Mouse (Mus musculus) ES-Bruce4 (cell line): ENCODE data around the gene Zfp704. TPM values are rescaled to one million over a fixed set of nuclear protein-coding genes. Genes with fewer than 3 reads are reported as not detected.
A peak's percentile ranks its signal among the peaks of the same experiment; 100 is the strongest.

Experiments used
- H3K27ac ChIP-seq: 2 replicates; pipeline ENCODE4 v1.5.1; 2012; ENCODE audit warnings: low read length, inconsistent platforms; ENCODE audit not compliant: insufficient read depth
- H3K27me3 ChIP-seq: 2 replicates; pipeline ENCODE4 v1.6.1; 2012; ENCODE audit warnings: mild to moderate bottlenecking, low read length, inconsistent platforms; ENCODE audit not compliant: control insufficient read depth, poor library complexity, insufficient read depth, severe bottlenecking
- H3K36me3 ChIP-seq: 2 replicates; pipeline ENCODE4 v1.6.1; 2012; ENCODE audit warnings: inconsistent platforms, mild to moderate bottlenecking, low read length, moderate library complexity; ENCODE audit not compliant: control insufficient read depth, poor library complexity, insufficient read depth, severe bottlenecking
- H3K4me1 ChIP-seq: one replicate; pipeline ENCODE4 v1.8.1; 2011; ENCODE audit warnings: low read length; ENCODE audit not compliant: control insufficient read depth, insufficient read depth
- H3K4me3 ChIP-seq: 2 replicates; pipeline ENCODE4 v1.5.1; 2011; ENCODE audit warnings: low read depth, mild to moderate bottlenecking, low read length
- H3K9ac ChIP-seq: 2 replicates; pipeline ENCODE4 v1.6.1; 2012; ENCODE audit warnings: low read depth, mild to moderate bottlenecking, inconsistent platforms; ENCODE audit not compliant: poor library complexity, severe bottlenecking
- H3K9me3 ChIP-seq: replicated peaks from 2 replicates; pipeline ENCODE4 v1.6.1; 2012; ENCODE audit warnings: mild to moderate bottlenecking, low read length, inconsistent platforms; ENCODE audit not compliant: control insufficient read depth, poor library complexity, insufficient read depth, severe bottlenecking
- CTCF ChIP-seq: IDR thresholded peaks from one replicate; pipeline ENCODE4 v1.8.1; 2011; ENCODE audit warnings: low read depth, low read length
- EP300 ChIP-seq: IDR thresholded peaks from 2 replicates; pipeline ENCODE4 v1.6.1; 2011; ENCODE audit warnings: low read depth, low read length; ENCODE audit not compliant: insufficient read depth
- POLR2A ChIP-seq: IDR thresholded peaks from one replicate; pipeline ENCODE4 v1.8.1; 2011; ENCODE audit warnings: low read length; ENCODE audit not compliant: insufficient read depth
- polyA plus RNA-seq: library from polyadenylated mRNA; stranded (reverse); fragments of >200 nt; gene quantifications from 2 replicates; pipeline ENCODE4 v1.2.4, GENCODE M21; 2011; ENCODE audit warnings: low read depth; ENCODE audit not compliant: missing spikeins, insufficient read depth, insufficient read length

Gene Zfp704
- polyA plus RNA-seq, 1 experiment, result 24.7 TPM

DNA sequence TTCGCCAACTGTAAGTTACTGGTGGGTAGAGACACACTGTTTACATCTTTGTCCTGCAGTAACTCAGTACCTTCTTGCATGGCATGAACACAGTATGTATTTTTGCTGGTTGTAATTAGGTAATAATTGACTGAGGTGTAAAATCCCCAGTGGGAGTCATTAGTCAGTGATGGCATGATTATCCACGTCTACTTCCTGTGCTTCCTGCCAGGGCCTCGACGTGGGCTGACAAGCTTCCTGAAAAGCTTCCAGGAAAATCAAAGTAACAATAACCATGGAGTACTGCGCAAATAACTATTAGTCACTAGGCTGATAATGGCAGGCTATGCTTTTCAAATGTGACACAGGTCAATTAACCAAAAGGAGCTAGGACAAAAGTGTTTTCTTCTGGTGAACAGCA, 112.6 kb downstream of the Zfp704 start:
- H3K4me3 ChIP-seq, result no peak overlapping the region
- no peaks in the 10 kb centered on the region for H3K27me3 ChIP-seq
- H3K27ac ChIP-seq, result no peak overlapping the region
- no peaks in the 10 kb centered on the region for H3K36me3 ChIP-seq
- TF ChIP-seq POLR2A (no peak), EP300 (no peak), CTCF (no peak)
- H3K9ac ChIP-seq, result no peak overlapping the region
- H3K9me3 ChIP-seq, result no peaks in the 10 kb centered on the region
- H3K4me1 ChIP-seq, result peaks cover 4% of the 10 kb centered on the region

DNA sequence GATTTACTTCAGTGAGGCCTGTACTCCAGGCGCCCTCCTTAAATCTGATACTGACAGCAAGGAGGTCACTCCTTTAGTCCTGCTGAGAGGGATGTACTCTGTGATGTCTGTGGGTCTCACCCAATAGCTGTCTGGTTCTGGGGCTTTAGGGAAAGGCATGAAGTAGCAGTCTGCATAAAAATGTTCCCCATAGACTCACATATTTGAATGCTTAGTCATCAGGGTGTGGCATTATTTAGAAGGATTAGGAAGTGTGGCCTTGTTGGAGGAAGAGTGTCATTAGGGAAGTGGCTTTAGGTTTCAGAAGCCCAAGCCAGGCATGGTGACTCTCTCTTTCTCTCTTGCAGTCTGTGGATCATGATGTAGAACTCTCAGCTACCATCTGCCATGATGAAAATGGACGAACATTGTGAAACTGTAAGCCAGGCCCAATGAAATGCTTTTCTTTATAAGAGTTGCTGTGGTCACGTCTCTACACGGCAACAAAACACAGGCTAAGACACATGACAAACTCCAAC, 118.1 kb downstream of the Zfp704 start:
- Histone ChIP-seq H3K36me3 (no peaks in the 10 kb centered on the region), H3K4me1 (peaks cover 2% of the 10 kb centered on the region), H3K9ac (no peak overlapping the region), H3K27me3 (no peaks in the 10 kb centered on the region), H3K4me3 (no peak overlapping the region), H3K9me3 (no peaks in the 10 kb centered on the region; the same call in 1 of the 2 replicates), H3K27ac (0 out of 2 replicates have a peak overlapping the region, but pooled peaks have one; percentile 19)
- TF ChIP-seq CTCF, result no peak
- TF ChIP-seq EP300, result no peak
- no peak for TF ChIP-seq POLR2A

DNA sequence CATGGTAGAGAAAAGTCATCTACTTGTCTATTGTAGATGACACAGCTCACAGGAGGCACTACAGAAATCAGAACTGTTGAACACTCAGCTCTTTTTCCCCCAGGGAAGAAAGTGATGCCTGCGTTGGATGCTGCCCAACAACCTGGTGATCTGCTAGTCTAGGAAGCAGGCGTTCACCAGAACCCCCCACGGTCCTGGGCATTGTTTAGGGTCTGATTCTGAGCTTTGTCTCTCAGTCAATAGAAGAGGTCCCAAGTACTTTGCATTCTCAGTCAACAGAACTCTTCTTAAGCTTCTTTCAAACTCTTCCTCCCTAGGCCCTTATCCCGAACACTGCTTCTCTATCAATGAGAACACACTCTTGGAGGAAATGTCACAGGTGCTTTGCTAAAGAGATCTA, 122.2 kb downstream of the Zfp704 start:
- H3K9me3 ChIP-seq, result no peaks in the 10 kb centered on the region; the same call in 1 of the 2 replicates
- H3K9ac ChIP-seq, result no peak overlapping the region
- H3K36me3 ChIP-seq, result no peaks in the 10 kb centered on the region
- no peak overlapping the region for H3K27ac ChIP-seq
- TF ChIP-seq EP300 (0 out of 2 replicates have a peak, but pooled peaks have one; percentile 10), CTCF (no peak), POLR2A (no peak)
- H3K27me3 ChIP-seq, result no peaks in the 10 kb centered on the region
- no peak overlapping the region for H3K4me3 ChIP-seq
- H3K4me1 ChIP-seq, result peaks cover 2% of the 10 kb centered on the region

DNA sequence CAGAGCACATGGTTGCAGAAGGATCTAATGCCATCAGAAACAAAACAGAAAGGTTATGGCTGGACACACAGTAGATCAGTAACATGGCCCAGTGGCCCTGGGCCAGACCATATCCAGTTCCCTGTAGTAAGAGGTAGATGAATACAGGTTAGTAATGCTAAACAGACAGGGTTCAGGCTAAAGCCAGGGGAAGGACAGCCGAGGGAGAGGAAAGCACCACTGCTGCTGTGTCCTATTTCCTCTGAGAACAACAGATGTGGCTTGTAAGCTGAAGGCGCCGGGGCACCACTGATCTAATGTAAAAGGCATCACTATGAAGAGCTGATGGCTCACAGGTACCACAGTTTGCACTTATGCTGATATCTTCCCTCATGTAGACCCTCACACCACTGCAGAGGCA, 124.4 kb downstream of the Zfp704 start:
- no peaks in the 10 kb centered on the region for H3K36me3 ChIP-seq
- no peak overlapping the region for H3K9ac ChIP-seq
- no peaks in the 10 kb centered on the region; the same call in 1 of the 2 replicates for H3K9me3 ChIP-seq
- no peak overlapping the region for H3K4me3 ChIP-seq
- peaks cover 2% of the 10 kb centered on the region for H3K4me1 ChIP-seq
- no peak for TF ChIP-seq POLR2A
- no peak for TF ChIP-seq CTCF
- no peak for TF ChIP-seq EP300
- no peaks in the 10 kb centered on the region for H3K27me3 ChIP-seq
- no peak overlapping the region for H3K27ac ChIP-seq

DNA sequence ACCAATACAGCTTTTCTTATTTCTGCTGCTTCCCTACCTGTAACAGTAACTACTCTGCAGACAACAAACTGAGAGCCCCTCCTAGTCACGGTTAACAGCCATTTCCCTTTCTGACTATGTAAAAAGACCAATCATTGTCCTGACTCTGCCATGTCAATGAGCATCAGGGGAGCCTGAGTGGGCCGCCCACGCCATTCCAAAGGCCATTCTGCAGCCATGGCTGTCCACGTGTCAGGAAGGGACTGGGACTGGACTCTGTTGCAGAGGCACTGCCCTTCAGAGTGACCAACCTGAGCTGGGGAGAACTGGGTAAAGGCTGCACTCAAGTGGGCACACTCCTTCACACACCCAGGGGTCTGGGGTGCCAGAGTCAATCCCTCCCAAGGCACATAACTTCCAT, 127.9 kb downstream of the Zfp704 start:
- H3K36me3 ChIP-seq, result no peaks in the 10 kb centered on the region
- H3K27ac ChIP-seq, result no peak overlapping the region
- H3K9ac ChIP-seq, result no peak overlapping the region
- no peaks in the 10 kb centered on the region for H3K9me3 ChIP-seq
- no peak overlapping the region for H3K4me3 ChIP-seq
- peaks cover 3% of the 10 kb centered on the region for H3K4me1 ChIP-seq
- no peak for TF ChIP-seq POLR2A
- TF ChIP-seq CTCF, result no peak
- TF ChIP-seq EP300, result no peak
- H3K27me3 ChIP-seq, result no peaks in the 10 kb centered on the region

DNA sequence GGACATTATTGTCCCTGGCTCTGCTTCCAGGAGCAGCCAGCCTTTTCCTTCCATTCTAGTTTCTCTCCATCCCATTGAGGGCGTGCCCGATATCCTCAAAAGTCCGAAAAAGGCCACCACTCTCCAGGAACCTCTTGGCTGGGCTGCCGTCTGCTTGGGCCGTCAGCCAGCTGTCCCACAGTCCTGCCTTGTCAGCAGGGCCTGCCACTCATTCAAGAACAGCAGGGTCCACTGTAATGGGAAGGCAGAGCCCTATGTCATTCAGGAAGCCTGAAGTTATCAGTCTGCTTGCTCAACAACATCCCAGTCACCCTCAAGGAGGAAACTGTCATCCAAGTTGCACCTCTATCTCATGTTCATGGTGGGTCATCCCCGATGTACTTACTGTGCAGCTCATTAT, 128.5 kb downstream of the Zfp704 start:
- Histone ChIP-seq H3K27me3 (no peaks in the 10 kb centered on the region), H3K4me1 (peaks cover 3% of the 10 kb centered on the region), H3K9me3 (no peaks in the 10 kb centered on the region), H3K36me3 (no peaks in the 10 kb centered on the region), H3K9ac (no peak overlapping the region), H3K4me3 (no peak overlapping the region), H3K27ac (no peak overlapping the region)
- TF ChIP-seq POLR2A, result no peak
- TF ChIP-seq CTCF, result no peak
- no peak for TF ChIP-seq EP300
